Mouse (Mus musculus) erythroblast, embryonic 14.5 days (primary cell): ENCODE data around the gene Nup98.

Source experiments
- GATA1 ChIP-seq: IDR thresholded peaks from 2 replicates; pipeline ENCODE4 v1.6.1; 2012; ENCODE audit warnings: low read length, inconsistent platforms, mixed read lengths
- TAL1 ChIP-seq: IDR thresholded peaks from 3 replicates; pipeline ENCODE4 v1.6.1; 2012; ENCODE audit warnings: low read length, inconsistent platforms, mixed read lengths

- TF ChIP-seq TAL1 (no peak), GATA1 (no peak)
Observed at GRCm38 (mm10) chr7:102222336-102222735, 12.4 kb upstream of the Nup98 start.
